Mouse (Mus musculus): ENCODE results near the gene Cdr2l.

- no peak for TF ChIP-seq CTCF (IDR thresholded peaks at IDR 0.05; ENCODE audit: extremely low read depth, insufficient read depth, low read length)
- TF ChIP-seq POLR2A (IDR thresholded peaks at IDR 0.05; ENCODE audit: extremely low read depth, insufficient read depth, low read length), result no peak
Observed at GRCm38 (mm10) chr11:115382891-115383290, 1.2 kb downstream of the Cdr2l start.

All from cortical plate, adult 2 months (tissue).